Mouse (Mus musculus) erythroblast, embryonic 14.5 days (primary cell): Measurements from ENCODE around the gene Ceacam20.

ENCODE experiments used
- GATA1 ChIP-seq: IDR thresholded peaks from 2 replicates; pipeline ENCODE4 v1.6.1; 2012; ENCODE audit warnings: low read length, inconsistent platforms, mixed read lengths
- TAL1 ChIP-seq: IDR thresholded peaks from 3 replicates; pipeline ENCODE4 v1.6.1; 2012; ENCODE audit warnings: low read length, inconsistent platforms, mixed read lengths

GRCm38 (mm10) chr7:19937229-19937821, 27.9 kb upstream of the Ceacam20 start:
- TF ChIP-seq TAL1 (no peak), GATA1 (no peak)
